Mouse (Mus musculus) forebrain, embryonic 15.5 days (tissue): ENCODE measurements around the gene Npw. TPM values are rescaled to one million over a fixed set of nuclear protein-coding genes. Genes with fewer than 3 reads are reported as not detected.
A peak's percentile ranks its signal among the peaks of the same experiment; 100 is the strongest.
"Not testable (repeated sequence)": the region's sequence is repeated elsewhere in the genome, so short reads cannot be mapped to it uniquely, and the experiment has no call there.

Experiments used
- ATAC-seq: fragments of 200-750 bp; cut with Nextera tagmentation; replicated peaks from 2 replicates; pipeline ENCODE4 v1.8.0; 2017; ENCODE audit warnings: mild to moderate bottlenecking, moderate TSS enrichment, moderate library complexity
- H3K27ac ChIP-seq: fragments of 300-500 bp; sonication (generic); replicated peaks from 2 replicates; pipeline ENCODE4 v1.5.1; 2015; ENCODE audit warnings: mild to moderate bottlenecking, inconsistent platforms
- H3K27me3 ChIP-seq: fragments of 300-500 bp; sonication (generic); 2 replicates; pipeline ENCODE4 v1.6.1; 2015; ENCODE audit warnings: inconsistent platforms
- H3K36me3 ChIP-seq: fragments of 300-500 bp; sonication (generic); 2 replicates; pipeline ENCODE4 v1.6.1; 2015; ENCODE audit warnings: mild to moderate bottlenecking, inconsistent platforms
- H3K4me1 ChIP-seq: fragments of 300-500 bp; sonication (generic); 2 replicates; pipeline ENCODE4 v1.6.1; 2015; ENCODE audit warnings: inconsistent platforms
- H3K4me2 ChIP-seq: fragments of 300-500 bp; sonication (generic); replicated peaks from 2 replicates; pipeline ENCODE4 v1.6.1; 2015; ENCODE audit warnings: mild to moderate bottlenecking, inconsistent platforms
- H3K4me3 ChIP-seq: fragments of 300-500 bp; sonication (generic); 2 replicates; pipeline ENCODE4 v1.5.1; 2015; ENCODE audit warnings: mild to moderate bottlenecking, inconsistent platforms
- H3K9ac ChIP-seq: fragments of 300-500 bp; sonication (generic); replicated peaks from 2 replicates; pipeline ENCODE4 v1.6.1; 2015; ENCODE audit warnings: mild to moderate bottlenecking, inconsistent platforms
- H3K9me3 ChIP-seq: fragments of 300-500 bp; sonication (generic); 2 replicates; pipeline ENCODE4 v1.6.1; 2016; ENCODE audit warnings: inconsistent platforms
- WGBS: fragments of 180-500 bp; shearing (Covaris S2); methylation state at CpG from one replicate; pipeline ENCODE4 v1.1.7; 2015; ENCODE audit warnings: mixed read lengths; 5-methylcytosine and 5-hydroxymethylcytosine counted together
- polyA plus RNA-seq: library from polyadenylated mRNA; unstranded; fragments of >200 nt; fragmentation: Nextera tagmentation; extraction: Ambion mirVana; gene quantifications from 2 replicates; pipeline ENCODE4 v1.2.1, GENCODE M21; 2015

The Npw gene
- polyA plus RNA-seq, 1 experiment from 2014 or later = not detected

GRCm38 (mm10) chr17:24669545-24670245 is 11.4 kb upstream of the Npw start, which contains the start of gene Zfp598:
Gene Zfp598 (plus strand): TSS chr17:24669687.
- Histone ChIP-seq H3K27me3 (no peaks in the 10 kb centered on the region), H3K4me1 (peaks cover 34% of the 10 kb centered on the region), H3K4me3 (peak within 1 kb of the TSS; percentile 92), H3K36me3 (no peaks in the 10 kb centered on the region), H3K9ac (peak within 1 kb of the TSS; percentile 98), H3K27ac (peak within 1 kb of the TSS; percentile 84), H3K4me2 (peak within 1 kb of the TSS; percentile 73), H3K9me3 (no peaks in the 10 kb centered on the region)
- under 1% methylated on average over 69 of the region's 80 CpGs for WGBS
- peak; percentile 99 for ATAC-seq

GRCm38 (mm10) chr17:24669214-24669544 is 10.9 kb upstream of the Npw start:
- not testable (repeated sequence) for H3K36me3 ChIP-seq, H3K27me3 ChIP-seq, H3K9me3 ChIP-seq
- H3K4me2 ChIP-seq = peak overlapping the region; percentile 73
- H3K27ac ChIP-seq = peak overlapping the region; percentile 84
- H3K9ac ChIP-seq = peak overlapping the region; percentile 98
- peak; percentile 47 for ATAC-seq
- whole genome bisulfite sequencing = 11% methylated on average over 15 of the region's 15 CpGs
- peaks cover 31% of the 10 kb centered on the region for H3K4me1 ChIP-seq
- peak overlapping the region; percentile 92 for H3K4me3 ChIP-seq

- 18% methylated on average over 6 of the region's 6 CpGs for WGBS
- H3K4me2 ChIP-seq = no peak overlapping the region
- H3K4me3 ChIP-seq = no peak overlapping the region
- H3K9ac ChIP-seq = no peak overlapping the region
- H3K36me3 ChIP-seq = no peaks in the 10 kb centered on the region
- no peak for ATAC-seq
- H3K4me1 ChIP-seq = peaks cover 31% of the 10 kb centered on the region
- H3K9me3 ChIP-seq = no peaks in the 10 kb centered on the region
- no peaks in the 10 kb centered on the region for H3K27me3 ChIP-seq
- no peak overlapping the region for H3K27ac ChIP-seq
Measured at GRCm38 (mm10) chr17:24667416-24667815, 9.2 kb upstream of the Npw start.

- H3K9me3 ChIP-seq, H3K27ac ChIP-seq, H3K4me3 ChIP-seq, H3K4me2 ChIP-seq, H3K36me3 ChIP-seq, ATAC-seq, H3K9ac ChIP-seq, H3K27me3 ChIP-seq: not testable (repeated sequence)
- WGBS = 64% methylated on average over 7 of the region's 7 CpGs
- H3K4me1 ChIP-seq = peaks cover 27% of the 10 kb centered on the region
Measured at GRCm38 (mm10) chr17:24667011-24667410, 8.8 kb upstream of the Npw start.

GRCm38 (mm10) chr17:24654969-24655368 is 3.3 kb downstream of the Npw start:
- H3K4me1 ChIP-seq = peaks cover 16% of the 10 kb centered on the region
- ATAC-seq = no peak
- H3K4me2 ChIP-seq = no peak overlapping the region
- no peaks in the 10 kb centered on the region for H3K9me3 ChIP-seq
- WGBS = 74% methylated on average over 4 of the region's 4 CpGs
- H3K27me3 ChIP-seq = peaks cover 45% of the 10 kb centered on the region
- H3K36me3 ChIP-seq = no peaks in the 10 kb centered on the region
- H3K27ac ChIP-seq = no peak overlapping the region
- H3K9ac ChIP-seq = no peak overlapping the region
- no peak overlapping the region for H3K4me3 ChIP-seq

- Histone ChIP-seq H3K4me3 (peak overlapping the region; percentile 22; the same call in 1 of the 2 replicates), H3K27me3 (peaks cover 39% of the 10 kb centered on the region), H3K36me3 (no peaks in the 10 kb centered on the region), H3K9me3 (no peaks in the 10 kb centered on the region), H3K4me2 (peak overlapping the region; percentile 41), H3K9ac (peak overlapping the region; percentile 21; the same call in 1 of the 2 replicates), H3K27ac (no peak overlapping the region), H3K4me1 (peaks cover 23% of the 10 kb centered on the region)
- 5% methylated on average over 19 of the region's 19 CpGs for WGBS
- ATAC-seq = peak; percentile 58
Measured at GRCm38 (mm10) chr17:24653967-24654710, 4.1 kb downstream of the Npw start.

- ATAC-seq = no peak
- peaks cover 17% of the 10 kb centered on the region; the same call in 1 of the 2 replicates for H3K27me3 ChIP-seq
- H3K27ac ChIP-seq = no peak overlapping the region
- H3K9ac ChIP-seq = no peak overlapping the region
- peaks cover 14% of the 10 kb centered on the region for H3K4me1 ChIP-seq
- WGBS = 67% methylated on average over 3 of the region's 3 CpGs
- H3K4me2 ChIP-seq = no peak overlapping the region
- no peak overlapping the region for H3K4me3 ChIP-seq
- H3K36me3 ChIP-seq = no peaks in the 10 kb centered on the region
- H3K9me3 ChIP-seq = no peaks in the 10 kb centered on the region
Measured at GRCm38 (mm10) chr17:24651835-24652234, 6.4 kb downstream of the Npw start.

GRCm38 (mm10) chr17:24650766-24651165 is 7.5 kb downstream of the Npw start:
- H3K4me2 ChIP-seq = peak overlapping the region; percentile 96; the same call in 1 of the 2 replicates
- H3K27ac ChIP-seq = no peak overlapping the region
- H3K9ac ChIP-seq = no peak overlapping the region
- 0 out of 2 replicates have a peak, but pooled peaks cover 12% of the 10 kb centered on the region for H3K27me3 ChIP-seq
- ATAC-seq = no peak
- H3K4me3 ChIP-seq = no peak overlapping the region
- H3K4me1 ChIP-seq = peaks cover 14% of the 10 kb centered on the region
- no peaks in the 10 kb centered on the region for H3K36me3 ChIP-seq
- H3K9me3 ChIP-seq = no peaks in the 10 kb centered on the region
- 76% methylated on average over 4 of the region's 4 CpGs for WGBS

- under 1% methylated on average over 36 of the region's 41 CpGs for WGBS
- peak within 1 kb of the TSS; percentile 38; the same call in 1 of the 2 replicates for H3K27ac ChIP-seq
- H3K36me3 ChIP-seq = no peaks in the 10 kb centered on the region
- H3K27me3 ChIP-seq = 0 out of 2 replicates have a peak, but pooled peaks cover 12% of the 10 kb centered on the region
- peak within 1 kb of the TSS; percentile 68 for H3K9ac ChIP-seq
- peaks cover 14% of the 10 kb centered on the region for H3K4me1 ChIP-seq
- H3K4me2 ChIP-seq = peak within 1 kb of the TSS; percentile 96
- H3K9me3 ChIP-seq = no peaks in the 10 kb centered on the region
- peak; percentile 63 for ATAC-seq
- H3K4me3 ChIP-seq = peak within 1 kb of the TSS; percentile 58
Measured at GRCm38 (mm10) chr17:24650070-24650616, 8.1 kb downstream of the Npw start, which contains the start of gene Slc9a3r2. Gene Slc9a3r2 (minus strand): TSS chr17:24650327.

- Histone ChIP-seq H3K27ac (peak overlapping the region; percentile 38; the same call in 1 of the 2 replicates), H3K9ac (peak overlapping the region; percentile 68), H3K4me1 (peaks cover 14% of the 10 kb centered on the region), H3K4me2 (peak overlapping the region; percentile 96), H3K27me3 (0 out of 2 replicates have a peak, but pooled peaks cover 12% of the 10 kb centered on the region), H3K4me3 (peak overlapping the region; percentile 58), H3K9me3 (no peaks in the 10 kb centered on the region), H3K36me3 (no peaks in the 10 kb centered on the region)
- WGBS = 1% methylated on average over 35 of the region's 35 CpGs
- peak; percentile 30; the same call in 1 of the 2 replicates for ATAC-seq
Measured at GRCm38 (mm10) chr17:24649581-24650069, 8.6 kb downstream of the Npw start.

- no peaks in the 10 kb centered on the region for H3K36me3 ChIP-seq
- H3K27me3 ChIP-seq = 0 out of 2 replicates have a peak, but pooled peaks cover 9% of the 10 kb centered on the region
- no peaks in the 10 kb centered on the region for H3K9me3 ChIP-seq
- H3K4me2 ChIP-seq = no peak overlapping the region
- H3K4me3 ChIP-seq = peak overlapping the region; percentile 58; the same call in 1 of the 2 replicates
- no peak overlapping the region for H3K27ac ChIP-seq
- 77% methylated on average over 10 of the region's 10 CpGs for WGBS
- H3K9ac ChIP-seq = peak overlapping the region; percentile 19; the same call in 1 of the 2 replicates
- no peak for ATAC-seq
- H3K4me1 ChIP-seq = peaks cover 12% of the 10 kb centered on the region
Measured at GRCm38 (mm10) chr17:24648731-24649377, 9.4 kb downstream of the Npw start.
